Mouse (Mus musculus) stomach, postnatal 0 days (tissue): ENCODE results near the gene Ddx43. TPM values are rescaled to one million over a fixed set of nuclear protein-coding genes. Genes with fewer than 3 reads are reported as not detected.

Experiments
- ATAC-seq: fragments of 200-750 bp; cut with Nextera tagmentation; 2 replicates; pipeline ENCODE4 v1.8.0; 2017; ENCODE audit not compliant: low FRiP score, low TSS enrichment
- DNase-seq: peaks from one replicate; pipeline ENCODE4 v3.0.0-alpha.2; 2016; ENCODE audit warnings: low spot score
- H3K27ac ChIP-seq: fragments of 300-500 bp; sonication (generic); replicated peaks from 2 replicates; pipeline ENCODE4 v1.5.1; 2014; ENCODE audit warnings: mild to moderate bottlenecking, control low read depth
- H3K27me3 ChIP-seq: fragments of 300-500 bp; sonication (generic); 2 replicates; pipeline ENCODE4 v1.6.1; 2014; ENCODE audit warnings: low read length; ENCODE audit not compliant: control insufficient read depth, insufficient read depth
- H3K36me3 ChIP-seq: fragments of 300-500 bp; sonication (generic); 2 replicates; pipeline ENCODE4 v1.6.1; 2014; ENCODE audit warnings: low read length, mixed read lengths; ENCODE audit not compliant: control insufficient read depth, insufficient read depth
- H3K4me1 ChIP-seq: fragments of 300-500 bp; sonication (generic); replicated peaks from 2 replicates; pipeline ENCODE4 v1.6.1; 2014; ENCODE audit warnings: antibody characterized with exemption; ENCODE audit not compliant: control insufficient read depth, insufficient read depth
- H3K4me2 ChIP-seq: fragments of 300-500 bp; sonication (generic); replicated peaks from 2 replicates; pipeline ENCODE4 v1.6.1; 2014; ENCODE audit warnings: low read depth, mild to moderate bottlenecking, control low read depth, moderate library complexity
- H3K4me3 ChIP-seq: fragments of 300-500 bp; sonication (generic); 2 replicates; pipeline ENCODE4 v1.5.1; 2014; ENCODE audit warnings: low read depth, low read length, control low read depth
- H3K9ac ChIP-seq: fragments of 300-500 bp; sonication (generic); 2 replicates; pipeline ENCODE4 v1.6.1; 2014; ENCODE audit warnings: mild to moderate bottlenecking, low read length, control low read depth, mixed read lengths
- H3K9me3 ChIP-seq: fragments of 300-500 bp; sonication (generic); 2 replicates; pipeline ENCODE4 v1.6.1; 2016; ENCODE audit warnings: low read length; ENCODE audit not compliant: control insufficient read depth
- CTCF ChIP-seq: IDR thresholded peaks from 2 replicates; pipeline ENCODE4 v1.5.1; 2016; ENCODE audit warnings: antibody characterized with exemption, low read depth, mild to moderate bottlenecking, moderate library complexity
- EP300 ChIP-seq: optimal IDR thresholded peaks from 2 replicates; pipeline ENCODE3; 2016; ENCODE audit warnings: antibody characterized with exemption
- WGBS: fragments of 180-500 bp; shearing (Covaris S2); extraction: QIAGEN DNeasy Blood & Tissue Kit; methylation state at CpG from one replicate; pipeline ENCODE4 v1.1.7; 2014; 5-methylcytosine and 5-hydroxymethylcytosine counted together
- polyA plus RNA-seq: library from polyadenylated mRNA; unstranded; fragments of >200 nt; fragmentation: Nextera tagmentation; extraction: Ambion mirVana; gene quantifications from 2 replicates; pipeline ENCODE4 v1.2.1, GENCODE M21; 2015

Gene Ddx43
- polyA plus RNA-seq, 1 experiment from 2014 or later = 0.12 TPM

DNA sequence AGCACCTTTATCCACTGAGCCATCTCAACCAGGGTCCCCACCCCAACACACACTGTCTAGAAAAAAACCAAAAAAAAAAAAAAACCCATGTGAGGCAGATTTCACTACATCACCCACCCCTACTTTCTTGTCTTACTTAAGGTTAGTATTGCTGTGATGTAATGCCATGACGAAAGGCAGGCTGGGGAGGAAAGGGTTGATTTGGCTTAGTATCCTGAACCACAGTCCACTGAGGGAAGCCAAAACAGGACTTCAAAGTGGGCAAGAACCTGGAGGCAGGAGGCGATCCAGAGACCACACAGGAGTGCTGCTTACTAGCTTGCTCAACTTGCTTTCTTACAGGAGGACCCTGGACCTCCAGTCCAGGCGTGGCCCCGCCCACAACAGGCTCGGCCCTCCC, 54.8 kb downstream of the Ddx43 start:
- Histone ChIP-seq H3K27ac (no peak overlapping the region), H3K4me1 (no peaks in the 10 kb centered on the region), H3K4me2 (no peak overlapping the region), H3K27me3 (no peaks in the 10 kb centered on the region), H3K4me3 (no peak overlapping the region), H3K9ac (no peak overlapping the region), H3K36me3 (peaks cover 15% of the 10 kb centered on the region), H3K9me3 (no peaks in the 10 kb centered on the region)
- TF ChIP-seq CTCF (no peak), EP300 (no peak)
- ATAC-seq (no peak), DNase-seq (no peak)
- 80% methylated on average over 5 of the region's 5 CpGs for WGBS

DNA sequence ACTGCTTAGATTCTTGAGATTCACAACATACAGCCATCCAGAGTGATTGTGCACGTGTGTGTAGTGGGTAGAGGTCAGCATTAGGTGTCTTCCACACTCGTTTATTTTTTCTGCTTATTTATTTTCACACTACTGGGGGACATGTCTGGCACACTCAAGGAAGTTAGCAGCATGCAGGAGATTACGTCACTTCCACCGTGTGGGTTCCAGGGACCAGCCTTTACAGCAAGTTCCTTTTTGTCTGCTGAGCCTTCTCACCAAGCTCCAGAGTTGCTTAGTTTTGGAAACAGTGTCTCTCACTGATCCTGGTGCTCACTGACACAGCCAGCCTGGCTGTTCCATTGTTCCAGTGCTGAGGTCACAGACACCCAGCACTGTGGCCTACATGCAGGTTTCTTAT, 55.8 kb downstream of the Ddx43 start:
- TF ChIP-seq CTCF (no peak), EP300 (no peak)
- no peak overlapping the region for H3K9ac ChIP-seq
- H3K4me1 ChIP-seq = no peaks in the 10 kb centered on the region
- no peaks in the 10 kb centered on the region for H3K9me3 ChIP-seq
- H3K4me3 ChIP-seq = no peak overlapping the region
- DNase-seq = no peak
- WGBS = 74% methylated on average over 4 of the region's 4 CpGs
- H3K27me3 ChIP-seq = no peaks in the 10 kb centered on the region
- no peak overlapping the region for H3K4me2 ChIP-seq
- H3K36me3 ChIP-seq = peaks cover 15% of the 10 kb centered on the region
- no peak overlapping the region for H3K27ac ChIP-seq
- ATAC-seq = no peak

DNA sequence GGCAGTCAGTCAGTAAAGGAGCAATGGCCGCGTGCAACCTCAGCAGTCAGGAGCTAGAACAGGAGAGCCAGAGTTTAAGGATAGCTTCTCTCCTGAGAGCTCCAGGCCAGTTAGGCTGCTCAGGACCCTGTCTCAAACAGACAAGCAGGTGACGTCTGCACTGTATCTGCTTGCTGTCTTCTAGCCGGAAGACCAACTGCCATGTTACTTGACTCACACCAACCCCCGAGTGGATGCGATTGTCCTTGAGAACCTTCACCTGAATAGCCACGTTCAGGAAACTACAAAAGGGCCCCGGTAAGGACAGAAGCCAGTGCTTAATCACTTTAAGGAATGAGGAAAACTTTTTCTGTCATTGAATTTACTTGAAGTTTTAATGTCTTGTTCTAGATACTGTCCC, 61.4 kb downstream of the Ddx43 start:
- ATAC-seq (no peak), DNase-seq (no peak)
- 82% methylated on average over 8 of the region's 8 CpGs for WGBS
- no peak overlapping the region for H3K9ac ChIP-seq
- H3K9me3 ChIP-seq = no peaks in the 10 kb centered on the region
- H3K27ac ChIP-seq = no peak overlapping the region
- H3K4me2 ChIP-seq = no peak overlapping the region
- H3K4me3 ChIP-seq = no peak overlapping the region
- no peak for TF ChIP-seq EP300
- TF ChIP-seq CTCF = no peak
- peaks cover 30% of the 10 kb centered on the region for H3K36me3 ChIP-seq
- H3K4me1 ChIP-seq = no peaks in the 10 kb centered on the region
- H3K27me3 ChIP-seq = no peaks in the 10 kb centered on the region

DNA sequence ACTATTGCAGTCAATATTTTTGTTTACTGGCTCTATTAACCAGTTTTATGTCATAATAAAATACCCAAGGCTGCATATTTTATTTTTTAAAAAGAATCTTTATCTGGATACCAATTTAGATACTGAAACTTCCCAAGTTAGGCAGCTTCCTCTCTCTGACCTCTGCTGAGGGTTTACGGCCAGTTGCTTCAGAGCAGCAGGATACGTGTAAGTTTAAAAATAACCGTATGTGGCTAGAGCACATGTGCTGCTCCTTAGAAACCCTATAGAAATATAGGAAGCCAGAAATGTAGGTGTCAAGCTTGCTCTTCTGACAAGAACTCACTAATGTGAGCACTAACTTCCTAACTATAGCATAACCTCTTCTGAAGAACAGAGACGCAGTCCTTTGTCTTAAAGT, 67.8 kb downstream of the Ddx43 start:
- Histone ChIP-seq H3K9me3 (no peaks in the 10 kb centered on the region), H3K4me3 (no peak overlapping the region), H3K36me3 (peaks cover 14% of the 10 kb centered on the region), H3K27ac (no peak overlapping the region), H3K4me1 (no peaks in the 10 kb centered on the region), H3K4me2 (no peak overlapping the region), H3K9ac (no peak overlapping the region), H3K27me3 (no peaks in the 10 kb centered on the region)
- WGBS = 88% methylated on average over 4 of the region's 4 CpGs
- no peak for ATAC-seq
- TF ChIP-seq CTCF = no peak
- no peak for TF ChIP-seq EP300
- no peak for DNase-seq

DNA sequence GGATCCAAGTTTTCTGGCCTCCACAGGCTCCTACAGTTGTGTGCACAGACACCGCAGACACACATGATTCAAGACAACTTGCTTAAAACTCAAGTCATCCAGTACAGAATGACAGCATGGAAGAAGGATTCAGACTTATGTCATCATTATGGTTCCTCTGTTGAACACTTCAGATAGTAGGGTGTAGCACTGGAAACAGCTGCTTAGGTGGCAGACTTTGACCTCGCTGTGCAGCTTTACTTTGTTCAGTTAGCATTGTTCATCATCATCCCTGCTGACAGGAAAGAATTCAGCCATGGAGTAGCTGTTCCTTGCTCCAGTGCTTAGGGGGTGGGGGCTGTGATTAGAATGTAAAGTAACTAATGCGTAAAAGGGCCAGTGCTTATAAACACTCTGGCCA, 70.1 kb downstream of the Ddx43 start:
- Histone ChIP-seq H3K4me1 (no peaks in the 10 kb centered on the region), H3K4me2 (no peak overlapping the region), H3K27ac (no peak overlapping the region), H3K36me3 (peaks cover 5% of the 10 kb centered on the region; the same call in 1 of the 2 replicates), H3K4me3 (no peak overlapping the region), H3K9ac (no peak overlapping the region), H3K9me3 (no peaks in the 10 kb centered on the region), H3K27me3 (no peaks in the 10 kb centered on the region)
- TF ChIP-seq EP300 (no peak), CTCF (no peak)
- no peak for ATAC-seq
- DNase-seq = no peak
- 82% methylated on average over 3 of the region's 3 CpGs for WGBS

Other genes with a start within 250 kb of the Ddx43 start
- gene Gsta4, start 213.0 kb upstream of the Ddx43 start, polyA plus RNA-seq = 1,515 and 1,656 TPM in 2 replicates
- 1,326 and 1,348 TPM in 2 replicates for gene Gsta1, start 165.1 kb upstream of the Ddx43 start, polyA plus RNA-seq
- 929 and 937 TPM in 2 replicates for gene Gm3776, start 138.6 kb upstream of the Ddx43 start, polyA plus RNA-seq
- gene Gm10639, start 105.9 kb upstream of the Ddx43 start, polyA plus RNA-seq = 5.1 and 5.8 TPM in 2 replicates
- not detected in 2 replicates for gene Omt2a, start 81.0 kb upstream of the Ddx43 start, polyA plus RNA-seq
- gene Omt2b, start 68.2 kb upstream of the Ddx43 start, polyA plus RNA-seq = not detected in 2 replicates
- 69.4 and 82.2 TPM in 2 replicates for gene Gsta2, start 40.0 kb upstream of the Ddx43 start, polyA plus RNA-seq
- gene Dppa5a, start 27.6 kb upstream of the Ddx43 start, polyA plus RNA-seq = 1.2 and 2.1 TPM in 2 replicates
- gene Ooep, start 17.1 kb upstream of the Ddx43 start, polyA plus RNA-seq = 0.81 and 0.90 TPM in 2 replicates
- gene Cgas, start 47.5 kb downstream of the Ddx43 start, polyA plus RNA-seq = 1.4 and 1.6 TPM in 2 replicates
- gene Mto1, start 52.4 kb downstream of the Ddx43 start, polyA plus RNA-seq = 11.7 and 12.1 TPM in 2 replicates
- gene Gm17324, start 53.0 kb downstream of the Ddx43 start, polyA plus RNA-seq = 0.72 and 1.1 TPM in 2 replicates
- 2,673 and 2,818 TPM in 2 replicates for gene Eef1a1, start 93.4 kb downstream of the Ddx43 start, polyA plus RNA-seq
- gene Slc17a5, start 192.3 kb downstream of the Ddx43 start, polyA plus RNA-seq = 9.3 and 10.0 TPM in 2 replicates
- gene Cd109, start 219.8 kb downstream of the Ddx43 start, polyA plus RNA-seq = 13.5 and 13.6 TPM in 2 replicates